Comparison of ENCODE assay signal across 8 mouse cellular contexts in the genomic region with DNA sequence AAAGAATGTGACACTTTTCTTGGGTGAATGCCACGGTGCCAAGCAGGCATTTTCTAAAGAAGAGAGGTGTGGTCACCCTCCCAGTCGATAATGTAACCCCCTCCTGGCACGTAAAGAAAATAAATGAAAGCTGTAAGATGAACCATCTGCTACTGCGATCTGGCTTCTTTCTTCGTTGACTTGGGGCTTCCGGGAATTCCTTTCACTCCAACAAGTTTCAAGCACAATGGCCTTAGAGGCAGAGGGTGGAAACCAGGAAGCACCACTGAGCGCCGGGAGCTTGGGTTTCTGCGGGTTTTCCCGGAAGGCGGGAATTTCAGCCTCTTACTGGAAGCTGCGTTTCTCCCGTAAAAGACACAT.
DNase-seq lines count a peak whose midpoint lies in the region; ATAC-seq and TF ChIP-seq lines count a peak whose summit lies in the region.

No protein-coding gene starts in this region.

- H3K9me3 ChIP-seq in kidney, embryonic 15.5 days (replicated peaks), result no peaks in the 10 kb centered on the region
- no peaks in the 10 kb centered on the region for H3K9me3 ChIP-seq in heart, embryonic 15.5 days (replicated peaks)
- no peaks in the 10 kb centered on the region for H3K9me3 ChIP-seq in limb, embryonic 14.5 days (ENCODE audit: control insufficient read depth, low read length)
- no peaks in the 10 kb centered on the region for H3K9me3 ChIP-seq in midbrain, embryonic 16.5 days (replicated peaks; ENCODE audit: control insufficient read depth, low read length, poor library complexity, severe bottlenecking)

- H3K4me2 ChIP-seq in kidney, embryonic 15.5 days, result peak overlapping the region; percentile 47
- peak overlapping the region; percentile 61 for H3K4me2 ChIP-seq in heart, embryonic 15.5 days
- H3K4me2 ChIP-seq in limb, embryonic 14.5 days (replicated peaks; ENCODE audit: low read depth, low read length, severe bottlenecking), result peak overlapping the region; percentile 24; the same call in 1 of the 2 replicates
- peak overlapping the region; percentile 40 for H3K4me2 ChIP-seq in midbrain, embryonic 16.5 days (ENCODE audit: low read length)

- H3K27me3 ChIP-seq in kidney, embryonic 15.5 days, result no peaks in the 10 kb centered on the region
- no peaks in the 10 kb centered on the region for H3K27me3 ChIP-seq in heart, embryonic 15.5 days
- H3K27me3 ChIP-seq in limb, embryonic 14.5 days (ENCODE audit: control insufficient read depth, insufficient read depth, low read length), result peaks cover 3% of the 10 kb centered on the region; the same call in 1 of the 2 replicates
- H3K27me3 ChIP-seq in midbrain, embryonic 16.5 days (ENCODE audit: control insufficient read depth, insufficient read depth, low read depth, low read length), result no peaks in the 10 kb centered on the region

- DNase-seq in kidney, adult 9 months, result no peak
- peak; percentile 27 for DNase-seq in limb, embryonic 14.5 days (ENCODE audit: low spot score)
- DNase-seq in left cerebral cortex, adult 9 months (ENCODE audit: low spot score in 2 of 2), result no peak
- DNase-seq in spleen, adult 18-20 months, result no peak
- DNase-seq in urinary bladder, adult 2 months (ENCODE audit: low spot score), result no peak

- no peak for TF ChIP-seq POLR2A in limb, embryonic 14.5 days (IDR thresholded peaks at IDR 0.05; ENCODE audit: borderline replicate concordance, extremely low read depth, insufficient read depth, insufficient read length)

- 9% methylated on average over 13 of the region's 13 CpGs for WGBS in kidney, embryonic 15.5 days
- 4% methylated on average over 13 of the region's 13 CpGs for WGBS in heart, embryonic 15.5 days
- 6% methylated on average over 13 of the region's 13 CpGs for WGBS in limb, embryonic 14.5 days
- 6% methylated on average over 13 of the region's 13 CpGs for WGBS in midbrain, embryonic 16.5 days

- ATAC-seq in kidney, embryonic 15.5 days (replicated peaks; ENCODE audit: low FRiP score), result peak; percentile 57; the same call in 1 of the 2 replicates
- no peak for ATAC-seq in heart, embryonic 15.5 days (replicated peaks; ENCODE audit: insufficient number of reproducible peaks, insufficient read depth, low FRiP score, low read depth)
- ATAC-seq in limb, embryonic 14.5 days (ENCODE audit: low FRiP score, low read depth), result no peak
- no peak for ATAC-seq in midbrain, embryonic 16.5 days

- H3K4me3 ChIP-seq in kidney, embryonic 15.5 days (replicated peaks), result peak overlapping the region; percentile 14; the same call in 1 of the 2 replicates
- peak overlapping the region; percentile 34 for H3K4me3 ChIP-seq in heart, embryonic 15.5 days
- H3K4me3 ChIP-seq in limb, embryonic 14.5 days (replicated peaks; ENCODE audit: low read length), result no peak overlapping the region
- H3K4me3 ChIP-seq in midbrain, embryonic 16.5 days (ENCODE audit: low read depth, low read length), result 0 out of 2 replicates have a peak overlapping the region, but pooled peaks have one; percentile 7

- peaks cover 14% of the 10 kb centered on the region for H3K4me1 ChIP-seq in kidney, embryonic 15.5 days
- H3K4me1 ChIP-seq in heart, embryonic 15.5 days (replicated peaks), result peaks cover 4% of the 10 kb centered on the region; the same call in 1 of the 2 replicates
- H3K4me1 ChIP-seq in limb, embryonic 14.5 days (ENCODE audit: control insufficient read depth, insufficient read depth, low read length), result peaks cover 6% of the 10 kb centered on the region; the same call in 1 of the 2 replicates
- no peaks in the 10 kb centered on the region for H3K4me1 ChIP-seq in midbrain, embryonic 16.5 days (ENCODE audit: control insufficient read depth, insufficient read depth, low read length)

- no peaks in the 10 kb centered on the region for H3K36me3 ChIP-seq in kidney, embryonic 15.5 days
- no peaks in the 10 kb centered on the region for H3K36me3 ChIP-seq in heart, embryonic 15.5 days
- H3K36me3 ChIP-seq in limb, embryonic 14.5 days (ENCODE audit: control insufficient read depth, insufficient read depth, low read length), result no peaks in the 10 kb centered on the region
- no peaks in the 10 kb centered on the region for H3K36me3 ChIP-seq in midbrain, embryonic 16.5 days (ENCODE audit: control insufficient read depth, insufficient read depth, low read length)

- H3K27ac ChIP-seq in kidney, embryonic 15.5 days, result peak overlapping the region; percentile 76
- peak overlapping the region; percentile 48; the same call in 1 of the 2 replicates for H3K27ac ChIP-seq in heart, embryonic 15.5 days
- H3K27ac ChIP-seq in limb, embryonic 14.5 days (replicated peaks; ENCODE audit: low read depth, low read length), result no peak overlapping the region
- no peak overlapping the region for H3K27ac ChIP-seq in midbrain, embryonic 16.5 days (ENCODE audit: low read length)

- H3K9ac ChIP-seq in kidney, embryonic 15.5 days, result no peak overlapping the region
- no peak overlapping the region for H3K9ac ChIP-seq in heart, embryonic 15.5 days
- no peak overlapping the region for H3K9ac ChIP-seq in limb, embryonic 14.5 days (ENCODE audit: low read depth, low read length, severe bottlenecking)
- no peak overlapping the region for H3K9ac ChIP-seq in midbrain, embryonic 16.5 days (ENCODE audit: low read depth, low read length)

Comparison
In these comparisons a context has a peak if more than half of its experiments do, and no peak if none do; other contexts are left out.
1. H3K27ac ChIP-seq: peak in kidney, embryonic 15.5 days (single experiment) and heart, embryonic 15.5 days (single experiment); none in limb, embryonic 14.5 days (single experiment) and midbrain, embryonic 16.5 days (single experiment).
2. Peak in every context shown above with its lines, with median percentiles within 50 percentile points of each other: H3K4me2 ChIP-seq.